Mouse (Mus musculus): Measurements from ENCODE around the gene Ikzf5.
"Not testable (repeated sequence)": the region's sequence is repeated elsewhere in the genome, so short reads cannot be mapped to it uniquely, and the experiment has no call there.

DNA sequence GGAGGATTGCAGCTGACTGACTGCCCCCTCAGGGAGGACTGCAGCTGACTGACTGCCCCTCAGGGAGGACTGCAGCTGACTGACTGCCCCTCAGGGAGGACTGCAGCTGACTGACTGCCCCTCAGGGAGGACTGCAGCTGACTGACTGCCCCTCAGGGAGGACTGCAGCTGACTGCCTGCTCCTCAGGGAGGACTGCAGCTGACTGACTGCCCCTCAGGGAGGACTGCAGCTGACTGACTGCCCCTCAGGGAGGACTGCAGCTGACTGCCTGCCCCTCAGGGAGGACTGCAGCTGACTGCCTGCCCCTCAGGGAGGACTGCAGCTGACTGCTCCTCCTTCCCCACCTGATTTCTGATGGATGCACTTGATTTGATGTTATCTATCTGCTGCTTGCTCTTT, 6.4 kb upstream of the Ikzf5 start:
- TF ChIP-seq CTCF, POLR2A (IDR thresholded peaks at IDR 0.05; ENCODE audit: extremely low read depth, insufficient read depth, low read length): not testable (repeated sequence)
